Mouse (Mus musculus) duodenum, adult 2 months (tissue): ENCODE measurements around the gene Syne2. TPM values are rescaled to one million over a fixed set of nuclear protein-coding genes. Genes with fewer than 3 reads are reported as not detected.

ENCODE experiments used
- polyA plus RNA-seq: library from polyadenylated mRNA; depleted of rRNA; stranded (reverse); fragments of >200 nt; gene quantifications from 2 replicates; pipeline ENCODE4 v1.2.3, GENCODE M21; 2012; ENCODE audit warnings: low replicate concordance; rRNA removed

Syne2 gene
- 29.5 and 30.3 TPM in 2 replicates for polyA plus RNA-seq

DNA sequence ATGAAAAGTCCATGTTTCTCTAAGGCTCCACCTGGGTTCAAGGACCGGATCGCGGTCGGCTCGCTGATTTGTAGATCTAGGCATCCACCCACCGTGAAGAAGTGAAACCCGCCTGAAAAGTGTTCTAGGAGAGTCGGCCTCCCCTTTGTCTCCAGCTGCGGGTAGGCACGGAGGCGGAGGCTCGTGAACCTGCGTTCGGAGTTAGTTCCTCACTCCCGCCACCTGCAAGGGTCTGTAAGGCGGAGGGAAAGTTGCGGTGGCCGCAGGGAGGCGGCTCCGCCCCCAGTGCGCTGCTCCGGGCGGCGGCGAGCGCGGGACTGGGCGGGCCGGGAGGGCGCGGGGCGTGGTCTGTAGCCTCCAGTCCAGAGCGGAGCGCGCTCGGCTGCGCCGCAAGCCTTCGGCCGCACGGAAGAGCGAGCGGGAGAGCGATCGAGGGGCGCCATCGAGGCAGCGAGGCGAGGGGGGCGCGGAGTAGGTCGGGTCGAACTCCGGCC, at the start of gene Syne2:
Syne2 (plus strand) TSS at position 176 of the 494 bp plus-strand sequence.

Other genes starting within 250 kb of the Syne2 start
- gene Ppp2r5e, start 221.9 kb upstream of the Syne2 start, polyA plus RNA-seq: 13.5 and 16.8 TPM in 2 replicates
- 0.70 and 1.1 TPM in 2 replicates for gene Wdr89, start 148.6 kb upstream of the Syne2 start, polyA plus RNA-seq
- gene Sgpp1, start 82.4 kb upstream of the Syne2 start, polyA plus RNA-seq: 14.0 and 20.3 TPM in 2 replicates